Mouse (Mus musculus) urinary bladder, postnatal 14 days (tissue): ENCODE measurements around the gene Try4.
"Not testable (repeated sequence)": the region's sequence is repeated elsewhere in the genome, so short reads cannot be mapped to it uniquely, and the experiment has no call there.

Source experiments
- DNase-seq: peaks from one replicate; pipeline ENCODE4 v3.0.0; 2021; ENCODE audit warnings: low spot score

Gene Try4

GRCm38 (mm10) chr6:41301969-41302368 is at the start of gene Try4:
TSS of gene Try4 (plus strand) at chr6:41302269.
- no peak for DNase-seq

DNA sequence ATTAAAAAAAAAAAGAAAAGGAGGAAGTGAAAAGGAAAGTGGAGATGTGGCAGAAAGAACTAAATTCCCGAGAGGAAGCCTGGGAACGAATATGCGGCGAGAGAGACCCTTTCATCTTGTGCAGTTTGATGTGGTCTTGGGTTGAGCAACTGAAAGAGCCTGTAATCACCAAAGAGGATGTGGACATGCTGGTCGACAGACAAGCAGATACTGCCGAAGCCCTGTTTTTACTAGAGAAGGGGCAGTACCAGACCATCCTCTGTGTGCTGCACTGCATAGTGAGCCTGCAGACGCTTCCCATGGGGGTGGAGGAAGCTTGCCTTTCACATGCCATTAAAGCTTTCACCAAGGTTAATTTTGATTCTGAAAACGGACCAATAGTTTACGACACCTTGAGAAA is 48.8 kb upstream of the Try4 start:
- not testable (repeated sequence) for DNase-seq

GRCm38 (mm10) chr6:41256424-41256823 is 45.6 kb upstream of the Try4 start:
- DNase-seq = no peak

DNA sequence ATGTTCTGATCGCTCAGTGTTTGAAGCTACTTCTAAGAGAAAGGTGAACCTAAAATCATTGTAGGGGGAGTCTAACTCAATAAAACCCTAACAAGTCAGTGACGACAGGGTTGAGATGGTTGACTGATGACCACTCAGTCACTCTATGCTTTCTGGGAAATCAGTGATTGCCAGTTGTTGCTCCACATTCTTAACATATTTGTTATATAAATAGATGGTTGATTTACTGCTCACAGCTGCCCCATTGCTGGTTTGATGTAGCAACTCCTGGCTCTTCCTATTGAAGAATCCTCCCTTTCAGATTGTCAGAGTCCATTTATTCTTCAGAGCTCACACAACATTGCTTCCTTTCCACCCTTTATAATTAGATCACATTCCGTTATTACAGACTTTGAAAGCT is 44.6 kb upstream of the Try4 start:
- no peak for DNase-seq

DNA sequence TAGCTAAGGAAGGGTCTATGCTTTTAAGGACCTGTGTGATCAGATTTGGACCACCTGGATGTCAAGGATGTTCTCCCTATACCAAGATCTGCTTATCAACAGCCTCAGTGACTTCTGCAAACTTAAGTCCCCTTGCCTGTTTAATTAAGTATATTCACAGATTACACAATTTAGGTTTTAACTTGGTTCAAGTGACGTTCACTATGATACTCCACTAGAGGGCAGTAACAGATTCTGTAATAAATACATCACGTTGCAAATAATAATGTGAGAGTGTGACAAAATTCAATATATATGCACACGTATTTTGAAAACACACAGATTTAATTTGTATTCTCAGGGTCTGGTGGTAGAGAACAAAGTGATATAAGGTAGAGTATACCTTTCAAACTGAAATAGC is 39.3 kb upstream of the Try4 start:
- DNase-seq = no peak

- no peak for DNase-seq
Measured at GRCm38 (mm10) chr6:41266140-41266539, 35.9 kb upstream of the Try4 start.

DNA sequence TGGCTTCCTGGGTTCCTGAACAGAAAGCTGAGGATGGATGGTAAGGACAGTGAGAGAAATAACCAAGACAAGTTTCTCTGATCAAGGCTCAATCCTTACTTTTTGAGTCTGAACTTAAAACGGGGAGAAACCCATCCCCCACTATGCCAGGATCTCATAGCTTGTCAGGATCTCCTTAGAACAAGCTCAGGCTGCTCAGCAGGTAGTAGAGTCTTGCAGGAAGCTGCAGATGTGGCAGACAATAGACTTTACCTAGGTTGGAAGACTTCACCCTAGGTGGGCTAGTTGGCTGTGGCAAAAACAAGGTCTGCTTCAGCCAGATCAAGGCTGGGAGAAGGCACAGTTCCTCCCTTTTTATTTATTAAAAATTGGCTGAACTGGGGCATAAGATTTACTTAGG is 3.8 kb upstream of the Try4 start:
- no peak for DNase-seq

DNA sequence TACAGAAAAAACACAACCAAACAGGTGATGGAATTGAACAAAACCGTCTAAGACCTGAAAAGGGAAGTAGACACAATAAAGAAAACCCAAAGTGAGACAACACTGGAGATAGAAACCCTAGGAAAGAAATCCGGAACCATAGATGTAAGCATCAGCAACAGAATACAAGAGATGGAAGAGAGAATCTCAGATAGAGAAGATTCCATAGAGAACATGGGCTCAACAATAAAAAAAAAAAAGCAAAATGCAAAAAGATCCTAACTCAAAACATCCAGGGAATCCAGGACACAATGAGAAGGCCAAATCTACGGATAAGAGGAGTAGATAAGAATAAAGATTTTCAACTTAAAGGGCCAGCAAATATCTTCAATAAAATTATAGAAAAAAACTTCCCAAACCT is 14.7 kb downstream of the Try4 start, which contains the start of gene Try5:
Gene Try5, minus strand, starts transcription at position 101 of the 400 bp plus-strand sequence.
- not testable (repeated sequence) for DNase-seq

DNA sequence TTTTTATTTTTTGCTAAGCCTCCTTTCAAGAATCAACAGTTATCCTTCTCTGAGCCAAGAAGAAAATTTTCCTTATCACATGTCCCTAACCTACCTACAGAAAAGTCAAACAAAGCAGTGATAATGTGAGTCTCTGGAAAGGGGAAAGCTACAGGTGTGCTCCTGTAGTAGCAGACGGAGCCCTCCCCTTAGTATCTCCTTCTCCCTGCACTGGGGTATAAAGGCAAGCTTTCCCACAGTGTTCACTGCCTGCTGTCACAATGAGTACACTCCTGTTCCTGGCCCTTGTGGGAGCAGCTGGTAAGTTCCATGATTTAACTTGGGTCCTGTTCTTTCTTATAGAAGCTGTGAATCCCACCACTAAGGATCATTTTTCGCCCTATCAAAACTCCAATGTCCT is 51.9 kb downstream of the Try4 start, which contains the start of gene Try10:
Gene Try10, plus strand, starts transcription at position 174 of the 400 bp plus-strand sequence.
- no peak for DNase-seq
